Mouse (Mus musculus) CH12.LX (cell line): Measurements from ENCODE around the gene Trim24. TPM values are rescaled to one million over a fixed set of nuclear protein-coding genes. Genes with fewer than 3 reads are reported as not detected.
"Not testable (repeated sequence)": the region's sequence is repeated elsewhere in the genome, so short reads cannot be mapped to it uniquely, and the experiment has no call there.

Experiments used
- DNase-seq: peaks from one replicate; pipeline ENCODE4 v3.0.0-alpha.2; 2013; ENCODE audit errors: extremely low read depth
- H3K27ac ChIP-seq: 2 replicates; pipeline ENCODE4 v1.5.1; 2012; ENCODE audit warnings: low read depth, mild to moderate bottlenecking, control low read depth, moderate library complexity; ENCODE audit not compliant: insufficient read depth
- H3K27me3 ChIP-seq: replicated peaks from 2 replicates; pipeline ENCODE3; 2012; ENCODE audit warnings: inconsistent platforms
- H3K36me3 ChIP-seq, 2 experiments: replicated peaks in 1 of 2; 2 replicates each; pipeline versions ENCODE3 to v1.6.1; 2012; ENCODE audit warnings: inconsistent platforms in 1 of 2, low read length in 1 of 2, mild to moderate bottlenecking in 1 of 2, mixed read lengths in 1 of 2, moderate library complexity in 1 of 2; ENCODE audit not compliant: control insufficient read depth in 1 of 2, insufficient read depth in 1 of 2
- H3K4me1 ChIP-seq, 2 experiments: 2 replicates each; pipeline ENCODE4 v1.6.1; 2012; ENCODE audit warnings: inconsistent platforms in 1 of 2, moderate library complexity in 1 of 2; ENCODE audit not compliant: insufficient read depth in 2 of 2, control insufficient read depth in 1 of 2
- H3K4me2 ChIP-seq: 2 replicates; pipeline ENCODE4 v1.6.1; 2012; ENCODE audit warnings: low read depth, mild to moderate bottlenecking, control low read depth; ENCODE audit not compliant: poor library complexity, insufficient read depth, severe bottlenecking
- H3K4me3 ChIP-seq, 3 experiments: fragments of 150-350 bp in 1 of 3; sonication (generic) in 1 of 3; replicated peaks in 1 of 3; 2 replicates each; pipeline versions ENCODE3 to v1.5.1; 2011 to 2012; ENCODE audit warnings: low read depth in 2 of 3, low read length in 2 of 3, mild to moderate bottlenecking in 2 of 3, moderate library complexity in 2 of 3, control low read depth in 1 of 3, improper control_type of control experiment in 1 of 3, inconsistent platforms in 1 of 3, mixed read lengths in 1 of 3; ENCODE audit not compliant: poor library complexity in 1 of 3
- H3K79me2 ChIP-seq: replicated peaks from 2 replicates; pipeline ENCODE4 v1.6.1; 2012; ENCODE audit warnings: mild to moderate bottlenecking, moderate library complexity; ENCODE audit not compliant: control insufficient read depth, poor library complexity, insufficient read depth, severe bottlenecking; ENCODE audit errors: extremely low read depth
- H3K9ac ChIP-seq: 2 replicates; pipeline ENCODE4 v1.6.1; 2012; ENCODE audit warnings: low read depth, mild to moderate bottlenecking, control low read depth, moderate library complexity; ENCODE audit not compliant: insufficient read depth
- H3K9me3 ChIP-seq: replicated peaks from 2 replicates; pipeline ENCODE3; 2012; ENCODE audit warnings: low read length, inconsistent platforms, mixed read lengths
- BHLHE40 ChIP-seq: IDR thresholded peaks from 2 replicates; pipeline ENCODE4 v1.6.1; 2011; ENCODE audit warnings: mild to moderate bottlenecking, low read depth, low read length, improper control_type of control experiment
- CHD1 ChIP-seq: IDR thresholded peaks from 2 replicates; pipeline ENCODE4 v1.6.1; 2012; ENCODE audit warnings: low read depth, low read length, improper control_type of control experiment, inconsistent platforms
- E2F4 ChIP-seq: IDR thresholded peaks from 2 replicates; pipeline ENCODE4 v1.6.1; 2011; ENCODE audit warnings: low read depth, low read length, improper control_type of control experiment; ENCODE audit not compliant: insufficient replicate concordance
- EP300 ChIP-seq: IDR thresholded peaks from 2 replicates; pipeline ENCODE4 v1.6.1; 2011; ENCODE audit warnings: low read length, improper control_type of control experiment
- ETS1 ChIP-seq: conservative IDR thresholded peaks from 2 replicates; pipeline ENCODE4 v1.6.1; 2012; ENCODE audit warnings: low read depth, mild to moderate bottlenecking, inconsistent platforms, low read length, improper control_type of control experiment, moderate library complexity
- IRF4 ChIP-seq: IDR thresholded peaks from 2 replicates; pipeline ENCODE4 v1.6.1; 2014; ENCODE audit warnings: low read depth, mild to moderate bottlenecking, inconsistent platforms, low read length, improper control_type of control experiment
- JUND ChIP-seq: conservative IDR thresholded peaks from 2 replicates; pipeline ENCODE4 v1.6.1; 2011; ENCODE audit warnings: low read depth, low read length, improper control_type of control experiment
- KAT2A ChIP-seq: IDR thresholded peaks from 2 replicates; pipeline ENCODE4 v1.6.1; 2012; ENCODE audit warnings: low read length, improper control_type of control experiment, inconsistent platforms; ENCODE audit not compliant: insufficient replicate concordance
- MAFK ChIP-seq: IDR thresholded peaks from 2 replicates; pipeline ENCODE4 v1.6.1; 2011; ENCODE audit warnings: low read length, improper control_type of control experiment; ENCODE audit not compliant: insufficient replicate concordance
- MAX ChIP-seq: IDR thresholded peaks from 2 replicates; pipeline ENCODE4 v1.6.1; 2011; ENCODE audit warnings: low read length, improper control_type of control experiment
- MXI1 ChIP-seq: IDR thresholded peaks from 2 replicates; pipeline ENCODE4 v1.6.1; 2011; ENCODE audit warnings: mild to moderate bottlenecking, low read depth, low read length, improper control_type of control experiment
- NELFE ChIP-seq: IDR thresholded peaks from 2 replicates; pipeline ENCODE4 v1.6.1; 2011; ENCODE audit warnings: low read depth, low read length, improper control_type of control experiment
- PAX5 ChIP-seq: IDR thresholded peaks from 2 replicates; pipeline ENCODE4 v1.6.1; 2012; ENCODE audit warnings: low read length, inconsistent platforms, mixed read lengths
- POLR2A ChIP-seq: IDR thresholded peaks from 2 replicates; pipeline ENCODE4 v1.6.1; 2011; ENCODE audit warnings: low read depth, mild to moderate bottlenecking, improper control_type of control experiment, low read length
- RAD21 ChIP-seq: IDR thresholded peaks from 2 replicates; pipeline ENCODE4 v1.6.1; 2011; ENCODE audit warnings: low read depth, mild to moderate bottlenecking, low read length, improper control_type of control experiment, moderate library complexity
- RCOR1 ChIP-seq: conservative IDR thresholded peaks from 2 replicates; pipeline ENCODE4 v1.6.1; 2012; ENCODE audit warnings: low read depth, mild to moderate bottlenecking, inconsistent platforms, low read length, improper control_type of control experiment
- SMC3 ChIP-seq: IDR thresholded peaks from 2 replicates; pipeline ENCODE4 v1.6.1; 2011; ENCODE audit warnings: low read depth, low read length, improper control_type of control experiment
- TBP ChIP-seq: conservative IDR thresholded peaks from 2 replicates; pipeline ENCODE4 v1.6.1; 2011; ENCODE audit warnings: low read depth, low read length, improper control_type of control experiment
- TCF12 ChIP-seq: IDR thresholded peaks from 2 replicates; pipeline ENCODE4 v1.6.1; 2014; ENCODE audit warnings: low read depth, mild to moderate bottlenecking, inconsistent platforms, low read length, improper control_type of control experiment
- UBTF ChIP-seq: IDR thresholded peaks from 2 replicates; pipeline ENCODE4 v1.6.1; 2012; ENCODE audit warnings: low read depth, mild to moderate bottlenecking, inconsistent platforms, low read length, improper control_type of control experiment, moderate library complexity
- USF2 ChIP-seq: conservative IDR thresholded peaks from 2 replicates; pipeline ENCODE4 v1.6.1; 2011; ENCODE audit warnings: low read depth, low read length, improper control_type of control experiment
- ZC3H11A ChIP-seq: IDR thresholded peaks from 2 replicates; pipeline ENCODE4 v1.6.1; 2012; ENCODE audit warnings: low read depth, mild to moderate bottlenecking, inconsistent platforms, low read length, improper control_type of control experiment
- ZNF384 ChIP-seq: IDR thresholded peaks from 2 replicates; pipeline ENCODE4 v1.6.1; 2012; ENCODE audit warnings: low read depth, low read length, improper control_type of control experiment, inconsistent platforms
- dilution Hi-C: fragments of 300-500 bp; cut with MboI; formaldehyde crosslinking; loops from 2 replicates; pipeline ENCODE4 v1.14.3; 2020; ENCODE audit warnings: low sequenced_read_pairs; ENCODE audit not compliant: extremely low pct_unique_long_range_greater_than_20kb, extremely low pct_ligation_motif_present
- in situ Hi-C: fragments of 300-500 bp; cut with MboI; formaldehyde crosslinking; loops from 3 replicates; pipeline ENCODE4 v1.14.3; 2019; ENCODE audit warnings: low sequenced_read_pairs, low pct_ligation_motif_present, low pct_unique_long_range_greater_than_20kb, mixed read lengths
- polyA plus RNA-seq: library from polyadenylated mRNA; unstranded; fragments of >175 nt; gene quantifications from 2 replicates; pipeline ENCODE4 v1.2.1, GENCODE M21; 2012; ENCODE audit warnings: low read depth; ENCODE audit not compliant: insufficient read length
- total RNA-seq, 2 experiments: library from RNA; depleted of rRNA; stranded (reverse); fragments of 300-350 nt in 1 of 2; fragments of >200 nt in 1 of 2; gene quantifications; 2 replicates each; pipeline ENCODE4 v1.2.3; 2012 to 2014

Trim24 gene
- total and polyA plus RNA-seq, 3 experiments: 23.7 to 35.7 (median 31.7) TPM

DNA sequence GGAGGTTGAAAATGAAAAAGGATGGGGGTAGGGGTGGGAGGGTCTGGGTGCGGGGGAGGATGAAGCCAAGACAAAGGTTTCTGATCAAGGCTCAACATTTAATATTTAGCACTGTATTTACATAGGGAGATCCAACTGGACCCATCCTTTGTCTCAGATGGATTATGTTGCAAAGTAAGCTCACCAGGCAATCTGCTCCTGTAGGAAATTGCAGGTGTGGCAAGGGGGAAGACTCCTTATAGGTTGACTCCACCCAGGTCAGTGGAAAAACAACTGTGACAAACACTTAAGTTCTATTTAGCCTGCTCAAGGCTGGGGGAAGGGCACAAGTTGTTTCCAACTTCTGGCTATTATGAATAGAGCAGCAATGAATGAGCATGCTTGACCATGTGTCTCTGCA lies 36.9 kb upstream of the Trim24 start:
- Histone ChIP-seq H3K36me3 (no peaks in the 10 kb centered on the region), H3K4me1 (no peaks in the 10 kb centered on the region), H3K4me2 (no peak overlapping the region), H3K27ac (no peak overlapping the region), H3K4me3 (no peak overlapping the region), H3K79me2 (no peaks in the 10 kb centered on the region), H3K27me3 (no peaks in the 10 kb centered on the region), H3K9ac (no peak overlapping the region), H3K9me3 (peaks cover 6% of the 10 kb centered on the region)
- dilution Hi-C loops: no loop called here
- no peak for TF ChIP-seq PAX5
- no peak for TF ChIP-seq TCF12
- no peak for TF ChIP-seq RAD21
- TF ChIP-seq ETS1: no peak
- no peak for TF ChIP-seq RCOR1
- in situ Hi-C loops: no loop called here
- no peak for DNase-seq

- H3K4me3 ChIP-seq, H3K9ac ChIP-seq, H3K27me3 ChIP-seq, H3K4me1 ChIP-seq, H3K79me2 ChIP-seq, dilution Hi-C loops, in situ Hi-C loops, DNase-seq, H3K36me3 ChIP-seq, H3K27ac ChIP-seq, H3K9me3 ChIP-seq, H3K4me2 ChIP-seq: not testable (repeated sequence)
These were observed 33.6 kb upstream of the Trim24 start for GRCm38 (mm10) chr6:37836951-37837565.

DNA sequence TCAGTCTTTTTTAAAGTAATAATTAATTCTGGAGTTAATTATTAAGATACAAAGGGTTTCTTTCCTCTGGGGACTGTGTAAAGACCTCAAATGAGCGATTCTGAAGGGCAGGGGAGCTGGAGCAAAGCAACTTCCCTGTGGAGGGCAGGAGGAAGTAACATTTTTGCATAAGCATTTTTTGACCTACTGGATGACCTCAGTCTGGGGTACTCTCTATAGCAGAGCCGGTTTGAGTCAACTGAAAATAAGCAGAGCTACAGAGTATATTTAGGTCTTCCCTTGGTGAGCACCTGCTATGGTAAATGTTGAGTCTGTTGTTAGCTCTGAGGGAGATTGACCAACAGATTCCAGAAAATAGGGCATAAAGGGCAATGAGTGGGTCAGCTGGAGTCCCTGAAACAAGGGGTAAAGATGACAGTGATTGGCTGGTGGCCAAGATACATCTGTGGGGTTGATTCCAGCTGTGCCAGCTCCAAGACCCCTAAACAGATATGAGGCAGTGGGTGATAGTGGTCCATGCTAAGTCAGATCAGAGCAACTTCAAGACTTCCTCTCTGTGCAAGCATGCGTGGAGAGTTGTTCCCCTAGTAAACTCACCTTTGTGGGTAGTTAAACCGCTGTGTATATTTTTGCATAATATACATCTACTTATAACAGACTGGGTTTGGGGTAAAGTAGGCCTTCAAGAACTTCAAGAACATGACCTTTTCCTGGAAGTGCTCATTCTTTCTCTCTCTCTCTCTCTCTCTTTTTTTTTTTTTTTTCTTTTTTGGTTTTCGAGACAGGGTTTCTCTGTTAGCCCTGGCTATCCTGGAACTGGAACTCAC lies 27.6 kb upstream of the Trim24 start:
- dilution Hi-C loops (no loop called here), in situ Hi-C loops (no loop called here)
- H3K4me1 ChIP-seq: peaks cover 5 to 25% of the 10 kb centered on the region in 2 experiments
- peak; percentile 81 for DNase-seq
- H3K4me2 ChIP-seq: peak overlapping the region; percentile 77
- H3K27ac ChIP-seq: peak overlapping the region; percentile 95
- H3K4me3 ChIP-seq: no peak overlapping the region
- peaks cover 2% of the 10 kb centered on the region for H3K9me3 ChIP-seq
- 0 out of 2 replicates have a peak overlapping the region, but pooled peaks have one; percentile 16 for H3K9ac ChIP-seq
- H3K79me2 ChIP-seq: no peaks in the 10 kb centered on the region
- no peaks in the 10 kb centered on the region for H3K27me3 ChIP-seq
- no peaks in the 10 kb centered on the region for H3K36me3 ChIP-seq
- peak; percentile 71; the same call in 1 of the 2 replicates for TF ChIP-seq MAFK
- no peak for TF ChIP-seq USF2
- TF ChIP-seq KAT2A: no peak
- peak; percentile 74 for TF ChIP-seq BHLHE40
- peak; percentile 91 for TF ChIP-seq JUND
- peak; percentile 73 for TF ChIP-seq ZNF384
- TF ChIP-seq IRF4: peak; percentile 84
- peak; percentile 39; the same call in 1 of the 2 replicates for TF ChIP-seq POLR2A
- TF ChIP-seq ZC3H11A: no peak
- TF ChIP-seq MAX: peak; percentile 73
- TF ChIP-seq NELFE: 0 out of 2 replicates have a peak, but pooled peaks have one; percentile 40
- peak; percentile 93 for TF ChIP-seq EP300
- TF ChIP-seq E2F4: 0 out of 2 replicates have a peak, but pooled peaks have one; percentile 58
- TF ChIP-seq TBP: peak; percentile 94
- TF ChIP-seq SMC3: peak; percentile 29
- TF ChIP-seq ETS1: peak; percentile 85
- peak; percentile 12 for TF ChIP-seq RAD21
- TF ChIP-seq CHD1: peak; percentile 89; the same call in 1 of the 2 replicates
- 0 out of 2 replicates have a peak, but pooled peaks have one; percentile 36 for TF ChIP-seq PAX5
- TF ChIP-seq MXI1: no peak; the same call in 1 of the 2 replicates
- no peak for TF ChIP-seq UBTF
